Mouse (Mus musculus) liver, embryonic 16.5 days (tissue): ENCODE data around the gene 5730480H06Rik. TPM values are rescaled to one million over a fixed set of nuclear protein-coding genes. Genes with fewer than 3 reads are reported as not detected.

Experiments
- ATAC-seq: fragments of 200-750 bp; cut with Nextera tagmentation; 2 replicates; pipeline ENCODE4 v1.8.0; 2017; ENCODE audit warnings: low read depth, mild to moderate bottlenecking, moderate number of reproducible peaks, moderate library complexity
- H3K27ac ChIP-seq: fragments of 300-500 bp; sonication (generic); 2 replicates; pipeline ENCODE4 v1.5.1; 2014; ENCODE audit warnings: mild to moderate bottlenecking, low read length
- H3K27me3 ChIP-seq: fragments of 300-500 bp; sonication (generic); 2 replicates; pipeline ENCODE4 v1.6.1; 2014; ENCODE audit warnings: low read depth, low read length, mixed read lengths; ENCODE audit not compliant: control insufficient read depth, insufficient read depth
- H3K36me3 ChIP-seq: fragments of 300-500 bp; sonication (generic); 2 replicates; pipeline ENCODE4 v1.6.1; 2014; ENCODE audit warnings: mild to moderate bottlenecking; ENCODE audit not compliant: control insufficient read depth, insufficient read depth
- H3K4me1 ChIP-seq: fragments of 300-500 bp; sonication (generic); 2 replicates; pipeline ENCODE4 v1.6.1; 2014; ENCODE audit warnings: low read depth, low read length, mixed read lengths; ENCODE audit not compliant: control insufficient read depth
- H3K4me2 ChIP-seq: fragments of 300-500 bp; sonication (generic); 2 replicates; pipeline ENCODE4 v1.6.1; 2014; ENCODE audit warnings: low read depth, low read length, mixed read lengths
- H3K4me3 ChIP-seq: fragments of 300-500 bp; sonication (generic); 2 replicates; pipeline ENCODE4 v1.5.1; 2014; ENCODE audit warnings: low read depth, mild to moderate bottlenecking, low read length
- H3K9ac ChIP-seq: fragments of 300-500 bp; sonication (generic); 2 replicates; pipeline ENCODE4 v1.6.1; 2014; ENCODE audit warnings: low read depth, low read length
- H3K9me3 ChIP-seq: fragments of 300-500 bp; sonication (generic); replicated peaks from 2 replicates; pipeline ENCODE4 v1.6.1; 2016; ENCODE audit warnings: low read length; ENCODE audit not compliant: control insufficient read depth
- whole genome bisulfite sequencing: fragments of 180-500 bp; shearing (Covaris S2); extraction: QIAGEN DNeasy Blood & Tissue Kit; methylation state at CpG from one replicate; pipeline ENCODE4 v1.1.7; 2014; ENCODE audit not compliant: insufficient replicate concordance; 5-methylcytosine and 5-hydroxymethylcytosine counted together
- polyA plus RNA-seq: library from polyadenylated mRNA; unstranded; fragments of >200 nt; fragmentation: Nextera tagmentation; extraction: Ambion mirVana; gene quantifications from 2 replicates; pipeline ENCODE4 v1.2.1, GENCODE M21; 2015

5730480H06Rik gene
- polyA plus RNA-seq, 1 experiment from 2014 or later: 4.6 TPM

GRCm38 (mm10) chr5:48410348-48410747, 82.6 kb downstream of the 5730480H06Rik start:
- 86% methylated on average over 5 of the region's 5 CpGs for WGBS
- H3K4me1 ChIP-seq: no peaks in the 10 kb centered on the region
- H3K9me3 ChIP-seq: no peaks in the 10 kb centered on the region
- H3K36me3 ChIP-seq: no peaks in the 10 kb centered on the region
- no peak for ATAC-seq
- H3K9ac ChIP-seq: no peak overlapping the region
- no peak overlapping the region for H3K27ac ChIP-seq
- H3K4me3 ChIP-seq: no peak overlapping the region
- no peak overlapping the region for H3K4me2 ChIP-seq
- H3K27me3 ChIP-seq: no peaks in the 10 kb centered on the region

DNA sequence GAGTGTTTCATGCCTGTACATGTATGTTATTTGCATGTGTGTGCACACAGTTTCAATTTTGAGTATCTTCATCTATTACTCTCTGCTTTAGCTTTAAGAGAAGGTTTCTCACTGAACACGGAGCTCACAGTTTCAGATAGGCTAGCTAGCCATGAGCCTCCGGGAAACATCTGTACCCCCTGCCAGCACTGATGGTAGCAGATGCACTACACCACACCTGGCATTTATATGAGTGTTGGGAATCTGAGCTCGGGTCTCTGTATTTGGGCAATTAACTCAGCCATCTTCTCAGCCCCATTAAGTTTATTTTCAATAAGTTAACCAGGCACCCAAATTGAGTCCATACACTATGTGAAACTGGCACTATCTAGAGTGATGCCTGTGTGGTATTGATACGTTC, 83.7 kb downstream of the 5730480H06Rik start:
- Histone ChIP-seq H3K27me3 (no peaks in the 10 kb centered on the region), H3K9ac (no peak overlapping the region), H3K4me1 (no peaks in the 10 kb centered on the region), H3K4me3 (no peak overlapping the region), H3K4me2 (no peak overlapping the region), H3K27ac (no peak overlapping the region), H3K36me3 (no peaks in the 10 kb centered on the region), H3K9me3 (no peaks in the 10 kb centered on the region)
- WGBS: 67% methylated on average over 4 of the region's 4 CpGs
- ATAC-seq: no peak

GRCm38 (mm10) chr5:48412261-48412660, 84.5 kb downstream of the 5730480H06Rik start:
- H3K36me3 ChIP-seq: no peaks in the 10 kb centered on the region
- no peaks in the 10 kb centered on the region for H3K9me3 ChIP-seq
- H3K4me1 ChIP-seq: no peaks in the 10 kb centered on the region
- H3K9ac ChIP-seq: no peak overlapping the region
- H3K4me2 ChIP-seq: no peak overlapping the region
- H3K27ac ChIP-seq: no peak overlapping the region
- no peak overlapping the region for H3K4me3 ChIP-seq
- no peak for ATAC-seq
- 85% methylated on average over 4 of the region's 4 CpGs for WGBS
- H3K27me3 ChIP-seq: no peaks in the 10 kb centered on the region

DNA sequence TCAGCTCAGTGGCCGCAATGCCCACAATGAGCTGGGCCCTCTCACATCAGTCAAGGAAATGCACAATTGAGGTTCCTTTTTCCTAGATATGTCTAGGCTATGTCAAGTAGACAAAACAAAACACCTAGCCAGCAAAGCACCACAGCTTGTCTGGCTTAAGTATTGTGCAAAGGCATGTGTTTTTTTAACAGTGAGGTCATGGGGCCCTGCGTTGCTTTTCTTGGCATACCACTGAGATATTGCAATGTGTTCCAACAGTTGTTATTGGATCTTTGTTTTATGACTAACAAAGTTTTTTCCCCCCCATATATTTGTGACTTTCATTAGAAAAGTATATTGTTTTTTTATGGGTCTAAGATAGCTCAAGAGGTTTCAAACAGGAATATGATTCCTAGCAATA, 92.0 kb downstream of the 5730480H06Rik start:
- H3K9me3 ChIP-seq: no peaks in the 10 kb centered on the region
- H3K27ac ChIP-seq: no peak overlapping the region
- H3K27me3 ChIP-seq: no peaks in the 10 kb centered on the region
- no peaks in the 10 kb centered on the region for H3K4me1 ChIP-seq
- no peak overlapping the region for H3K9ac ChIP-seq
- H3K4me2 ChIP-seq: no peak overlapping the region
- no peaks in the 10 kb centered on the region for H3K36me3 ChIP-seq
- 81% methylated on average over 2 of the region's 2 CpGs for WGBS
- no peak overlapping the region for H3K4me3 ChIP-seq
- no peak for ATAC-seq

DNA sequence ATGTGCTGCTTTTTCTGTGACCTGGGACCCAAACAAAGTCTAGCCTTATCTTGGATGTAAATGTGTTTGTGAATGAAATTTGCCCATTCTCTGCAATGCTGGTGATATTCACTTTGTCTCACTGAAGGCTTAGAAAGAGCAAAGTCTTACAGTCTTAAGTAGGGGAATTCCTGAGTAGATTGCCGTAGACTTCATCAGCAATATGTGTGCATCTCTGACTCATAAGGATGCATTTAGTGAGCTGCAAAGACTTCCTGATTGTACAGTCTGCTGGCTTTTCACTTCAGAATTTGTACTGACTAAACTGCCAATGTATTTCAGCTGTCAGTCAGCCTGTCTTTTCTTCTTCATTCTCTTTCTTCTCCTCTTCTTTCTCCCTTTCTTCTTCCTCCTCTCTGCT, 94.2 kb downstream of the 5730480H06Rik start:
- 83% methylated on average over 1 of the region's 1 CpGs for WGBS
- H3K4me1 ChIP-seq: no peaks in the 10 kb centered on the region
- no peak overlapping the region for H3K27ac ChIP-seq
- H3K36me3 ChIP-seq: no peaks in the 10 kb centered on the region
- no peak overlapping the region for H3K9ac ChIP-seq
- ATAC-seq: no peak
- no peaks in the 10 kb centered on the region for H3K9me3 ChIP-seq
- no peak overlapping the region for H3K4me3 ChIP-seq
- H3K27me3 ChIP-seq: no peaks in the 10 kb centered on the region
- no peak overlapping the region for H3K4me2 ChIP-seq

DNA sequence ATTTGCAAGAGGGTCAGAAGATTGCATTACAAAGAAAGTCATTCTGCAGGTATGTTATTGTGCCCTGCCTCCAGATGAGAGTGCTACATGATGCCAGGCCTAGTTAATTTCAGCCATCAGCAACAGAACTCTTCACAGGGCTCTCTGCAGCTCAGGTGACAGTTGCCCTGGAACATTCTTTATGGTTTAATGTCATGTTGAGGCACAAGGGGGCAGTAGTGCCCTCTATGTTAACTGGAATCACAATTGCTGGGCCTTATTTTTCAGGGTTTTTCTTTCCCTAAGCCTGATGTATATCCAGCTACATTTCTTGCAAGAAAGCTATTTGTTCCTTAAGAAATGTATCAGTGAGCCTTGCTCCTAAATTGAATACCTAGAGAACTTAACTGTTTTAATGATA, 102.7 kb downstream of the 5730480H06Rik start:
- Histone ChIP-seq H3K36me3 (no peaks in the 10 kb centered on the region), H3K27me3 (no peaks in the 10 kb centered on the region), H3K9me3 (no peaks in the 10 kb centered on the region), H3K4me2 (no peak overlapping the region), H3K27ac (no peak overlapping the region), H3K4me1 (no peaks in the 10 kb centered on the region), H3K9ac (no peak overlapping the region), H3K4me3 (no peak overlapping the region)
- ATAC-seq: no peak

DNA sequence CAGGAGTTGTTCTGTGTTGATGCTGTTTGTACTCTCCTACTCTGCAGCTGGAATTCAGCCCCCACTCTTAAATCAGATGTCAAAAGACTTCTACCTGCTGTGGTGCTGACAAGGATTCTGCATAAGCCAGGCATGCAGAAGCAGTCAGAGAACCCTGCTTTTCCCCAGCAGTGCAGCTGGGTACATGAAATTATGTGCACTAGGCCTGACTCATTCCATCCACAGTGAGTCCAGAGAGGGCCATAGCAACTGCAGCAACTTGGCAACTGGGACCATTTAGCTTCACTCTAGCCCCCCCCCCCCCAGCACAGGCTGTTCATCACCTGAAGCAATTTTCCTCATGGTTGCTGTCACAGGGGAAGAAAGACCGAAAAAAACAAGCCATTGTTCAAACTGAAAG, 121.1 kb downstream of the 5730480H06Rik start:
- no peaks in the 10 kb centered on the region for H3K27me3 ChIP-seq
- H3K4me3 ChIP-seq: no peak overlapping the region
- no peaks in the 10 kb centered on the region for H3K4me1 ChIP-seq
- H3K4me2 ChIP-seq: no peak overlapping the region
- H3K27ac ChIP-seq: no peak overlapping the region
- H3K9me3 ChIP-seq: no peaks in the 10 kb centered on the region
- ATAC-seq: no peak
- H3K36me3 ChIP-seq: no peaks in the 10 kb centered on the region
- WGBS: 63% methylated on average over 1 of the region's 1 CpGs
- H3K9ac ChIP-seq: no peak overlapping the region

DNA sequence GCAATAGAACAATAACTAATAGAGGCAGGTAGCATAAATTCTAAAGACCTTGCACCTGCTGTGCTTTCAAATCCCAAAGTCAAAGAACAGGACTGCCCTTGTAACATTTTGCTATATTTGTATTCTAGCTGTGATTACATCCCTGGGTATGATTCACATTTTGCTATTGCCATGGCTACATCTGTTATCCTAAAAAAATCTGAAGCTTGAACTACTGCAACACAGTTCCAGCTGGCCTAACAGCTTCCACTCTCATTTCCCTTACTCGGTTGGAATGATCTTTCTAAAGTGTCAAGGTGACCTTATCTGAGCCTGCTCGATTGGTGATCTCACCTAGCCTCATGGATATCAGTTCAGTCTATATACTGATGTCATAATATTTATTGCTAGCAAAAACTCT, 132.5 kb downstream of the 5730480H06Rik start:
- no peak overlapping the region for H3K27ac ChIP-seq
- H3K9ac ChIP-seq: no peak overlapping the region
- H3K36me3 ChIP-seq: no peaks in the 10 kb centered on the region
- no peak overlapping the region for H3K4me3 ChIP-seq
- no peaks in the 10 kb centered on the region for H3K9me3 ChIP-seq
- no peaks in the 10 kb centered on the region for H3K4me1 ChIP-seq
- H3K27me3 ChIP-seq: no peaks in the 10 kb centered on the region
- WGBS: 37% methylated on average over 2 of the region's 2 CpGs
- no peak for ATAC-seq
- H3K4me2 ChIP-seq: no peak overlapping the region
